Mouse (Mus musculus) heart, postnatal 14 days (tissue): Measurements from ENCODE around the gene Bcat1. TPM values are rescaled to one million over a fixed set of nuclear protein-coding genes. Genes with fewer than 3 reads are reported as not detected.
A peak's percentile ranks its signal among the peaks of the same experiment; 100 is the strongest.

Source experiments
- DNase-seq, 2 experiments: peaks; one replicate each; pipeline ENCODE4 v3.0.0; 2021 to 2022
- intact Hi-C: fragments of 180-260 bp; cut with DNase I; formaldehyde crosslinking; loops from one replicate; pipeline ENCODE4 v1.15.1; 2025
- total RNA-seq, 2 experiments: library from RNA; stranded (reverse); gene quantifications; 2 replicates each; pipeline ENCODE4 v1.2.3; 2021

The Bcat1 gene
- total RNA-seq, 2 experiments from 2014 or later = 2.2 to 2.5 TPM

- intact Hi-C loops = no loop called here
- DNase-seq = no peak
These were observed 12.6 kb downstream of the Bcat1 start for GRCm38 (mm10) chr6:145063212-145063868.

DNA sequence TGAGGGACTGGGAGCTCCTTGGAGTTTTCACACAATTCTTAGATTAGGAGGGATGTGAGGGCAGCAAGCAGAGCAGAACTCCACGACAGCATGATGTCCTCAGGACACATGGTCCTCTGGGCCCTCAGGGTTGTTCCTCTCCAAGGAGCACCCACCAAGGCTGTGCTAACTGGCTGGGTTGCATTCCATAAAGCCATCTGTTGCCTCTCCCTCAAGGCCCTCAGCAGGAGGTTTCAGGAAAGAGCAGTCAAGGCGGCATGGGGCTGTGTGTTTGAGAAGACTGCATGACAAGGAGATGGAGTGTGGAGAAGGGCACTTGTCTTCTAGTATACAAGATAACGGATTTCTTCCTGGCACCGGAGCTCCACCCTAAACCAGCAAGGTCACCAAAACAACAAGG is 13.2 kb downstream of the Bcat1 start:
- DNase-seq = no peak
- intact Hi-C loops = no loop called here

DNA sequence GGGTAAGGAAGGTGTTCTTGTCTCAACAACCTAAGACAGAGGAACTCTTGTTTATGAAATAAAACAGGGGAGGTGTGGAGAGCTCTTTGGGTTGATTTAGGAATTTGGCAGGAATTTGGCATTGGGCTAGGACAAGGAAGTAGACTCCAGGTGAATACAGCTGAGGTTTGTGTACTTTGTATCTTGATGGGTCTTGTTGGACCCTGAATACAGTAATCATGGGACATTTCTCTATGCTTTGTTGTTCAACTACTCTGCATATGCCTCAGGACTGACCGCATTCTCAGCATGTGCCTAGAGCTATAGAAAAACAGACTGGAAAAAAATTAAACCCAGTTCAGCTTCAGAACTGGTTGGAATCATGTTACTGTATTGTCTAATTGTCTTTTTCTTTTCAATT is 14.6 kb downstream of the Bcat1 start:
- DNase-seq = no peak
- intact Hi-C loops = no loop called here

- no peak for DNase-seq
- intact Hi-C loops = no loop called here
These were observed 19.9 kb downstream of the Bcat1 start for GRCm38 (mm10) chr6:145056102-145056501.

DNA sequence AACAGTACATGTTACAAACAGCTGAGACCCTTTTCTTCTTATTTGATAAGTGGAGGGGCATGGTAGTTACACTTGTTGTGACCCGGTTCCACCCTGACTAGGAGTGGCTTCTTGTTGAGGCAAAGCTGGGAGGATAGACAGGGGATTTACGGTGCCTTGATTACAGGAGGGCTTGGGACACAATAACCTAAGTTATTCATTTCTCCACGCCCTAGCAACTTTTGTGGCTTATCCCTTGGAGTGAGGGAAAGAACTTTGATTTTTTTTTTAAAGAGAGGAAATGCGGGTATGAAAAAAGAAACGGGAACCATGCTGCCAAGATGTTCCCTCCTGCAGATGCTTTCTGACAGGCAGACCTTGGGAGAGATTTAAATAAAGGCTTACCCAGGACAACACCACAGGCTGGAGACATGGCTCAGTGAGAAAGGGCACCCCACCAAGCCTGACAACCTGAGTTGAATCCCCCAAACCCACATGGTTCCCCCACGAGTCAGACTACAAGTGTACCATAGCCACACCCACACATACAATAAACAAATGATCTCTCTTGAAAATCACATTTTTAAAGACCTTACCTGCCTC is 20.6 kb downstream of the Bcat1 start:
- no peak for DNase-seq
- intact Hi-C loops = no loop called here

- intact Hi-C loops = no loop called here
- no peak for DNase-seq
These were observed 23.3 kb downstream of the Bcat1 start for GRCm38 (mm10) chr6:145052669-145053068.

GRCm38 (mm10) chr6:145050899-145051298 is 25.1 kb downstream of the Bcat1 start:
- intact Hi-C loops = no loop called here

DNA sequence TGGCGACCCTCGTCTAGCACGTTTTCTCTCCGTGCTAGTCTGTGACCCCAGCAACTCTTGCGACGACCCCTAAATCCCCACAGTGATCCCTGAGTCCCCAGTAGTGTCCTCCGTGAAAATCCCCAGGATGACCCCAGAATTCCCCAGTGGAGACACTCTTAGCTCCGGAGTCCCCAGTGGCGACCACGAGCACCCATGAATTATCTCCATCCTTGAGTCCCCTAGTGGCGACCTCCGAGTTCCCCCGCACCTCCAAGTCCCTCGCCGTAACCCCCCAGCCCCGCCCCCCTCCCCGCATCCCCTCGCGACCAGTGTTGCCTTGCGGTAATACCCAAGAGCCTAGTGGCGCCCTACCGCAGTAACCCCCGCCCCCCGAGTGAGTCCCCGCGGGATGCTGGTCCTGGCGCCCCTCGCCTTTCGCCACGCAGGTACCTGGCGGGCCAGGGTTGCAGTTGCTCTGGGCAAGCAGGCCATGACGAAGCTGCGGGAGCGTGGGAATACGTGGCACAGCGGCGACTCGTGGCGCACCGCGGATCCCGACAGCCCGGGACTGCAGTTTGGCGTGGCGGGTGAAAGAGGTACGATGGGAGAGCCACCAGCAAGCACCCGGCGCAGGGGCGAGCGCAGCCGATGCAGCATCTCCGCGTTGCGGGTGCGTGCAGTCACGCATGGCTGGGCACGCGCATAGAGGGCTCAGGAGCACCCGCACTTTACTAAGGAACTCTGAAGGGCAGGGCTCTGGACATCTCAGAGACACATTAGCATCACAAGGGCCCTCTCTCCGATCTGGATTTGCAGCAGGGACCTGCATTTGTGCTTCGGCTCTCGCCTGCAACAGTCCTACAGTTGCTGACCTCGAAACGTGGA is 27.6 kb downstream of the Bcat1 start:
- intact Hi-C loops = no loop called here
- peak in 1 of 2 experiments; percentile 7 for DNase-seq

More at GRCm38 (mm10) chr6:145050899-145051298, 25.1 kb downstream of the Bcat1 start:
- DNase-seq = no peak

DNA sequence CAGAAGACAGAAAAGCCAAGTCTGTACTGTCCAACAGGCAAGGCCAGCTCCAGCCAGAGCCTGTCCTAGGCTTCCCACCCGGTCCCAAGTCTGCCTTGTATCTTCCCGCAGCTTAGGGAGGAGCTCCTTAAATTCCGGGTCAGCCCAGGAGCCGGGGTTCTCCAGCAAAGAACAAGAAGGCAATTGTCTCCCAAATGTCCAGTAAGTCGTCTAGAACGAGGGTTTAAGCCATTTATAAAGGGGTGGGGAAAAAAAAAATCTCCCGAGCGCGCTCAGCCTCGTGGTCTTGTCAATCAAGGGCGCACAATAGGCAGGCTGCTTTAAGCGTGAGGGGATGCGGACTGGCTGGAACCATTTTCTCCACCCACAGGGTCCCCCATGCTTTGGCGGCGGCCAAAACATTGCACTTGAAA is 28.5 kb downstream of the Bcat1 start:
- DNase-seq = peak in 1 of 2 experiments; percentile 10

DNA sequence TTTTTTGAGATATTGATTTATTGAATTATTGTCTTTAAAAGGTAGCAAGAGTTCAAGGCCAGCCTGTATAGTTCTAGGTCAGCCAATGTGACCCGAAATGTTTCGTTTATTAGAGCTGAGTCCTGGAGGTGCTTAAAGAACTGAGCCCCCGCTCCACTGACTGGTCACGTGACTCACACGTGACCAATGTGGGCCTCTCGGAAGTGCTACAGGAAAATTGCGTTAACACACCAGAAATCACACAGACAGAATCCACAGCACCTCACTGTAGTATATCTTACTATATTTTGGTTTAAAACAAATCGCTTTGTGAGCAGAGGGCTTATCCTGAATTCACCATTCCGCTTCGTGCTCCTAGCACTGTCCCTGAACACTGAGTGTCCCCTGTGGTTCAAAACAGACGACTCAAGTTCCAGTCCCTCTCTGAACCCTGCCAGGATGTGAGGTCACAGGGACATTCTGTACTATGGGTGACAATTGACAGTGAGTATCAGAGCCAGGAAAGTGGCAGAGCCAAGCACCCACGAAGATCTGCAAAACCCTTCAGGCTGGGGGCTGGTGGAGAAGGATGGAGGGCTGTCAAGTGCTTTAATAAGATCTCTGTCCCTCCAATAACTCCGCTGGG is 29.6 kb downstream of the Bcat1 start:
- intact Hi-C loops = no loop called here
- DNase-seq = no peak

More for the DNA sequence above, 28.5 kb downstream of the Bcat1 start:
- intact Hi-C loops = no loop called here

DNA sequence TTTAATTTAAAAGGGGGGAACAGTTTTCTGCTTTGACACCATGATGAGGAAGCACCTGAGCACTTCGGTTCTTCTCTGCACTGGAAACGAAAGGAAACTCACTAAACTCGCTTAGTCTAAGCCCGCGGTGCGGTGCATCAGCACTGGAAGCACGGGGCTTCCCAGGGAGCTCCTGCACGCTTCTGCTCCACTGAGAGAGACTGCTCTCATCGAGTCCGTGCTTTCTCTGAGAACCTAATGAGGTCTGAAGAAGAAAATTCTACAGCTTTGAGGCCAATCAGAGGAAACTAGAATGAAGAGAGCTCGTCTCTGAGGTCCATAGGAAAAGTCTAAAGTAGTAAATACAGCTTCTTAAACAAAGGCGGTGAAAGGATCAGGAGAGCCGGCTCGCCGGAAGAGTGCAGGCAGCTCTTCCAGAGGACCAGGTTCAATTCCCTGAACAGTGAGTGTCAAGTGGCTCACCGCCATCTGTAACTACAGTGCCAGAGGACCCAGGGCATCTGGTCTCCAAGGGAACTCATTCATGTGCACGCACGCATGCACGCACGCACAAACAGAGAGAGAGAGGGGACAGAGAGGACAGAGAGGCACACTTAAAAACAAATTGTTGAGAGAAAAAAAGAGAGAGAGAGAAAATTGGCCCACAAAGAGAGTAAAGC is 30.9 kb downstream of the Bcat1 start:
- intact Hi-C loops = no loop called here
- DNase-seq = no peak

- intact Hi-C loops = no loop called here
- DNase-seq = no peak
These were observed 35.3 kb downstream of the Bcat1 start for GRCm38 (mm10) chr6:145040732-145041131.

GRCm38 (mm10) chr6:145037626-145038025 is 38.4 kb downstream of the Bcat1 start:
- DNase-seq = no peak
- intact Hi-C loops = no loop called here

DNA sequence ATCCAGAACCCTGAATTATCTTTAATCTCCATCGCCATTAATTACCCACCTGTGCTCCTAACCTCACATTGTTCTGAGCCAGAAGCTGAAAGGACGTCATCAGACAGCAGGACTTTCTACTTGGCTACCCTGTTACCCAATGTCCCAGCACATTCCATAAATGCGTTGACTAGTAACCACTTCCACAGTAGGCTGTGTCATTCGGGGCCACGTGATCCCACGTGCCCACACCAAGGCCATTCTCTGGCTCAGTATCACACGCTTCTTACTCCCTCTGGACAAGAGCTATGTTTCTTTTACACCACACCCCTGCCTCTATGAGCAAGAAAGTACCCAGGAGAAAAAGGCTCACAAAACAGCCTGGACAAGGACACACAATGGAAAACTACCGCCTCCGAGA is 40.6 kb downstream of the Bcat1 start:
- intact Hi-C loops = no loop called here
- no peak for DNase-seq

DNA sequence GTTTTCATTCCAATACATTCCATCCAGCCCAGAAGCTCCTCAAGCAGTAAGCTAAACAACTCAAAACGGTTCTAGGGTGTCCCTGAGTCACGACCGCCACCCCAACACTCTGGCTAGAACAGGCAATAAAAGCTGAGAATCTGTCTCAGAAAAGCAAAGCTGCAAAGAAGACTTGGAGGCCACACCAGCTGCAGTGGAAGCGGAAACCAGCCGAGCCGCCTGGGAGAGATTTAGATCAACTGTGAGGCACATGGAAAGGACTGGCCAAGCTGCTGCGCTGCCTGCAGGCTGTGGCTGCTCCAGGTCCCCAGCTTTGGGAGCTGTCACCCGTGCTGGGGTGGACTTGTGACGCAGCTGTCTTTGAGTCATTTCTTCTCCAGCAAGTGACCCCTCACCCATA is 45.4 kb downstream of the Bcat1 start:
- intact Hi-C loops = no loop called here
- no peak for DNase-seq

DNA sequence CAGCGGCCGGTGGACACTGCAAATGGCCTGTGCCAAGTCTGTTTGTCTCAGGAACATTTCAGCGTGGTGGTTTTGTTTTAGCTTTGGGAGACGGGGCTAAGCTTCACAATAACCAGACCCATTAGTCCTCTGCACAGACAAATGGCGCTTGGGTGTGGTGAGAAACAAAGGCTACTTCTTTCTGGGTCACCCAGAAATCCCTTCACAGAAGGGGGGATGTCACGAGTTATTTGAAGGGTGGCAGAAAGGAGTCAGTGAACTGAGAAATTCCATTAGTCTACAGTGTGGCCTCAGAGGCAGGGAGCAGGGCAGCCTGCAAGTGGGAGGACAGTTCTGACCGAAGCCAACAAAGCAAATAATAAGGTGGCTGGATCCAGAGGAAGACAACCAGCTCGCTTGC is 52.0 kb downstream of the Bcat1 start:
- intact Hi-C loops = no loop called here

GRCm38 (mm10) chr6:145022966-145023725 is 52.8 kb downstream of the Bcat1 start:
- DNase-seq = peak in 1 of 2 experiments; percentile 47

More for the DNA sequence above, 52.0 kb downstream of the Bcat1 start:
- no peak for DNase-seq

GRCm38 (mm10) chr6:145022349-145022748 is 53.6 kb downstream of the Bcat1 start:
- DNase-seq = no peak
- intact Hi-C loops = no loop called here

More at GRCm38 (mm10) chr6:145022966-145023725, 52.8 kb downstream of the Bcat1 start:
- intact Hi-C loops = no loop called here

- DNase-seq = no peak
- intact Hi-C loops = no loop called here
These were observed 55.4 kb downstream of the Bcat1 start for GRCm38 (mm10) chr6:145020553-145020952.

DNA sequence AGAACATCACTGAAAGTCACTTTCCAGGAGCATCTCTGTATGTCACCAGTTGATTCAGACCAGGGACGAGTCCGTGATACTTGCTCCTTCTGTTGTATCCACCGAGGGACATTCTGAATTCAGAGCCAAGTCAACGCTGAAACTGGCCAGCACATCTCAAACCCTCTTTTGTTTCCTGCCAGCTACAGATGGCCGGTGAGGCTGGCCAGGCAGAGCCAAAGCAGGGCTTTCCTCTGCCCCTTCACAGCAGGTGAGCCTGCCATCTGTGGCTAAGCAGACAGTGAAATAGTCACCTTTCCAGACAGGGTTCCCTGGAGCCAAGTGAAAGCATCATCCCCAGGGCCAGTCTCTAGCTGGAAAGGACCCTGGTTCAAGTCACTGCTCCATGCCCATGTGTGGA is 57.7 kb downstream of the Bcat1 start:
- no peak for DNase-seq
- intact Hi-C loops = no loop called here
